Mouse (Mus musculus) lung, adult 2 months (tissue): ENCODE data around the gene Clcn2. TPM values are rescaled to one million over a fixed set of nuclear protein-coding genes. Genes with fewer than 3 reads are reported as not detected.
A peak's percentile ranks its signal among the peaks of the same experiment; 100 is the strongest.

Experiments used
- DNase-seq: peaks from one replicate; pipeline ENCODE4 v3.0.0; 2022
- H3K4me1 ChIP-seq: fragments of 200-500 bp; 2 replicates; pipeline ENCODE4 v1.6.1; 2011; ENCODE audit warnings: low read length; ENCODE audit not compliant: control insufficient read depth, insufficient read depth
- H3K4me3 ChIP-seq: fragments of 200-500 bp; replicated peaks from 2 replicates; pipeline ENCODE3; 2011; ENCODE audit warnings: low read depth, mild to moderate bottlenecking, control low read depth, low read length; ENCODE audit errors: extremely low read depth
- CTCF ChIP-seq: fragments of 200-500 bp; IDR thresholded peaks from 2 replicates; pipeline ENCODE4 v1.5.1; 2011; ENCODE audit warnings: mild to moderate bottlenecking, low read length, control low read depth; ENCODE audit not compliant: insufficient read depth
- POLR2A ChIP-seq: fragments of 200-500 bp; IDR thresholded peaks from 2 replicates; pipeline ENCODE4 v1.6.1; 2011; ENCODE audit warnings: low read depth, mild to moderate bottlenecking, control low read depth, low read length, borderline replicate concordance; ENCODE audit errors: extremely low read depth
- WGBS: fragments of 180-500 bp; shearing (Covaris S2); methylation state at CpG from one replicate; pipeline ENCODE4 v1.1.7; 2018; 5-methylcytosine and 5-hydroxymethylcytosine counted together
- polyA plus RNA-seq: library from polyadenylated mRNA; depleted of rRNA; stranded (reverse); fragments of >200 nt; gene quantifications from 2 replicates; pipeline ENCODE4 v1.2.3, GENCODE M21; 2012

Gene Clcn2
- polyA plus RNA-seq, 1 experiment: 8.1 TPM

GRCm38 (mm10) chr16:20701729-20702521 is 15.6 kb downstream of the Clcn2 start:
- TF ChIP-seq CTCF (no peak), POLR2A (no peak)
- Histone ChIP-seq H3K4me1 (no peaks in the 10 kb centered on the region), H3K4me3 (no peak overlapping the region)
- WGBS: 57% methylated on average over 12 of the region's 12 CpGs
- DNase-seq: no peak

GRCm38 (mm10) chr16:20701316-20701715 is 16.2 kb downstream of the Clcn2 start:
- DNase-seq: no peak
- Histone ChIP-seq H3K4me1 (no peaks in the 10 kb centered on the region), H3K4me3 (no peak overlapping the region)
- no peak for TF ChIP-seq POLR2A
- no peak for TF ChIP-seq CTCF
- 70% methylated on average over 7 of the region's 7 CpGs for WGBS

- H3K4me1 ChIP-seq: peaks cover 3% of the 10 kb centered on the region
- TF ChIP-seq CTCF (no peak), POLR2A (no peak)
- 62% methylated on average over 5 of the region's 5 CpGs for WGBS
Measured at GRCm38 (mm10) chr16:20700036-20700435, 17.5 kb downstream of the Clcn2 start.

GRCm38 (mm10) chr16:20699266-20699665 is 18.3 kb downstream of the Clcn2 start:
- no peak for TF ChIP-seq CTCF
- TF ChIP-seq POLR2A: no peak
- DNase-seq: no peak
- H3K4me3 ChIP-seq: no peak overlapping the region
- whole genome bisulfite sequencing: 79% methylated on average over 5 of the region's 5 CpGs
- H3K4me1 ChIP-seq: peaks cover 3% of the 10 kb centered on the region

More at GRCm38 (mm10) chr16:20700036-20700435, 17.5 kb downstream of the Clcn2 start:
- H3K4me3 ChIP-seq: no peak overlapping the region
- DNase-seq: no peak

GRCm38 (mm10) chr16:20695622-20696323 is 21.8 kb downstream of the Clcn2 start:
- no peak for TF ChIP-seq CTCF
- TF ChIP-seq POLR2A: no peak
- DNase-seq: peak; percentile 47
- WGBS: 6% methylated on average over 43 of the region's 46 CpGs
- Histone ChIP-seq H3K4me1 (peaks cover 3% of the 10 kb centered on the region), H3K4me3 (peak overlapping the region; percentile 6)

- Histone ChIP-seq H3K4me1 (peaks cover 3% of the 10 kb centered on the region), H3K4me3 (no peak overlapping the region)
- 44% methylated on average over 8 of the region's 8 CpGs for WGBS
- DNase-seq: no peak
- TF ChIP-seq POLR2A: no peak
- no peak for TF ChIP-seq CTCF
Measured at GRCm38 (mm10) chr16:20694781-20695180, 22.8 kb downstream of the Clcn2 start.

- peaks cover 3% of the 10 kb centered on the region for H3K4me1 ChIP-seq
- WGBS: under 1% methylated on average over 37 of the region's 37 CpGs
- DNase-seq: peak; percentile 91
- TF ChIP-seq CTCF (no peak), POLR2A (peak; percentile 60; the same call in 1 of the 2 replicates)
- peak within 1 kb of the TSS; percentile 99 for H3K4me3 ChIP-seq
Measured at GRCm38 (mm10) chr16:20693111-20693701, 24.3 kb downstream of the Clcn2 start, which contains the start of gene Fam131a. Gene Fam131a (plus strand): TSS chr16:20693241.

- Histone ChIP-seq H3K4me3 (no peak overlapping the region), H3K4me1 (peaks cover 3% of the 10 kb centered on the region)
- TF ChIP-seq POLR2A (no peak), CTCF (no peak)
- WGBS: 61% methylated on average over 16 of the region's 16 CpGs
- DNase-seq: no peak
Measured at GRCm38 (mm10) chr16:20692241-20692965, 25.1 kb downstream of the Clcn2 start.

- Histone ChIP-seq H3K4me1 (peaks cover 3% of the 10 kb centered on the region), H3K4me3 (no peak overlapping the region)
- no peak for DNase-seq
- WGBS: 70% methylated on average over 1 of the region's 1 CpGs
- no peak for TF ChIP-seq POLR2A
- TF ChIP-seq CTCF: no peak
Measured at GRCm38 (mm10) chr16:20691617-20692016, 25.9 kb downstream of the Clcn2 start.
